Mouse (Mus musculus): ENCODE results near the gene Tmsb15l. TPM values are rescaled to one million over a fixed set of nuclear protein-coding genes. Genes with fewer than 3 reads are reported as not detected.
"Not testable (repeated sequence)": the region's sequence is repeated elsewhere in the genome, so short reads cannot be mapped to it uniquely, and the experiment has no call there.

Gene Tmsb15l
- polyA plus RNA-seq, 1 experiment from 2014 or later: 9.4 TPM

GRCm38 (mm10) chrX:136975397-136975796 lies 1.3 kb downstream of the Tmsb15l start, which contains the start of gene Tmsb15b2:
Tmsb15b2 (minus strand) TSS chrX:136975497.
- not testable (repeated sequence) for H3K4me1 ChIP-seq (replicated peaks); ATAC-seq (ENCODE audit: insufficient number of reproducible peaks, insufficient read depth, low FRiP score, low TSS enrichment, low read depth); H3K27me3 ChIP-seq; H3K9me3 ChIP-seq; H3K36me3 ChIP-seq; H3K27ac ChIP-seq
- Histone ChIP-seq H3K4me2 (peak within 1 kb of the TSS; percentile 55), H3K4me3 (replicated peaks) (peak within 1 kb of the TSS; percentile 44), H3K9ac (replicated peaks) (peak within 1 kb of the TSS; percentile 58)
- 86% methylated on average over 6 of the region's 6 CpGs for WGBS

- Histone ChIP-seq H3K4me2 (no peak overlapping the region), H3K9me3 (no peaks in the 10 kb centered on the region), H3K27ac (no peak overlapping the region), H3K27me3 (no peaks in the 10 kb centered on the region), H3K36me3 (no peaks in the 10 kb centered on the region), H3K9ac (replicated peaks) (no peak overlapping the region), H3K4me3 (replicated peaks) (no peak overlapping the region), H3K4me1 (replicated peaks) (no peaks in the 10 kb centered on the region)
- no peak for ATAC-seq (ENCODE audit: insufficient number of reproducible peaks, insufficient read depth, low FRiP score, low TSS enrichment, low read depth)
- WGBS: 30% methylated on average over 2 of the region's 2 CpGs
Measured at GRCm38 (mm10) chrX:136959688-136960087, 17.0 kb downstream of the Tmsb15l start.

- Histone ChIP-seq H3K4me3 (replicated peaks) (peak overlapping the region; percentile 38; the same call in 1 of the 2 replicates), H3K4me2 (peak overlapping the region; percentile 48)
- WGBS: 54% methylated on average over 5 of the region's 5 CpGs
- ATAC-seq (ENCODE audit: insufficient number of reproducible peaks, insufficient read depth, low FRiP score, low TSS enrichment, low read depth); H3K9me3 ChIP-seq; H3K9ac ChIP-seq (replicated peaks); H3K4me1 ChIP-seq (replicated peaks); H3K27ac ChIP-seq; H3K27me3 ChIP-seq; H3K36me3 ChIP-seq: not testable (repeated sequence)
Measured at GRCm38 (mm10) chrX:136958300-136958699, 18.4 kb downstream of the Tmsb15l start.

- H3K9ac ChIP-seq (replicated peaks): not testable (repeated sequence)
- WGBS: 30% methylated on average over 13 of the region's 13 CpGs
- H3K4me2 ChIP-seq: peak overlapping the region; percentile 48
Measured at GRCm38 (mm10) chrX:136957583-136958279, 18.9 kb downstream of the Tmsb15l start.

GRCm38 (mm10) chrX:136937985-136938384 lies 38.7 kb downstream of the Tmsb15l start:
- Histone ChIP-seq H3K9ac (replicated peaks) (no peak overlapping the region), H3K27ac (no peak overlapping the region), H3K4me1 (replicated peaks) (no peaks in the 10 kb centered on the region), H3K36me3 (no peaks in the 10 kb centered on the region), H3K4me2 (no peak overlapping the region), H3K4me3 (replicated peaks) (no peak overlapping the region), H3K27me3 (no peaks in the 10 kb centered on the region), H3K9me3 (no peaks in the 10 kb centered on the region)
- 29% methylated on average over 3 of the region's 3 CpGs for WGBS
- no peak for ATAC-seq (ENCODE audit: insufficient number of reproducible peaks, insufficient read depth, low FRiP score, low TSS enrichment, low read depth)

More at GRCm38 (mm10) chrX:136957583-136958279, 18.9 kb downstream of the Tmsb15l start:
- not testable (repeated sequence) for H3K4me1 ChIP-seq (replicated peaks); H3K9me3 ChIP-seq; H3K27ac ChIP-seq; H3K27me3 ChIP-seq; H3K36me3 ChIP-seq
- ATAC-seq (ENCODE audit: insufficient number of reproducible peaks, insufficient read depth, low FRiP score, low TSS enrichment, low read depth): peak; percentile 98
- H3K4me3 ChIP-seq (replicated peaks): peak overlapping the region; percentile 38

GRCm38 (mm10) chrX:136927031-136927430 lies 49.6 kb downstream of the Tmsb15l start, which contains the start of gene H2bfm:
H2bfm (plus strand) TSS chrX:136927325.
- no peak for ATAC-seq (ENCODE audit: insufficient number of reproducible peaks, insufficient read depth, low FRiP score, low TSS enrichment, low read depth)
- H3K9me3 ChIP-seq: peaks cover 3% of the 10 kb centered on the region; the same call in 1 of the 2 replicates
- 92% methylated on average over 14 of the region's 14 CpGs for WGBS
- no peaks in the 10 kb centered on the region for H3K36me3 ChIP-seq
- no peak within 1 kb of the TSS for H3K9ac ChIP-seq (replicated peaks)
- no peak within 1 kb of the TSS for H3K27ac ChIP-seq
- H3K27me3 ChIP-seq: no peaks in the 10 kb centered on the region
- H3K4me1 ChIP-seq (replicated peaks): no peaks in the 10 kb centered on the region
- no peak within 1 kb of the TSS for H3K4me3 ChIP-seq (replicated peaks)
- no peak within 1 kb of the TSS for H3K4me2 ChIP-seq

GRCm38 (mm10) chrX:136925863-136926262 lies 50.8 kb downstream of the Tmsb15l start:
- no peaks in the 10 kb centered on the region for H3K27me3 ChIP-seq
- H3K36me3 ChIP-seq: no peaks in the 10 kb centered on the region
- no peak overlapping the region for H3K4me2 ChIP-seq
- H3K4me3 ChIP-seq (replicated peaks): no peak overlapping the region
- H3K4me1 ChIP-seq (replicated peaks): no peaks in the 10 kb centered on the region
- peaks cover 3% of the 10 kb centered on the region; the same call in 1 of the 2 replicates for H3K9me3 ChIP-seq
- H3K9ac ChIP-seq (replicated peaks): no peak overlapping the region
- H3K27ac ChIP-seq: no peak overlapping the region
- no peak for ATAC-seq (ENCODE audit: insufficient number of reproducible peaks, insufficient read depth, low FRiP score, low TSS enrichment, low read depth)

Other genes with a start within 250 kb of the Tmsb15l start
- gene Morf4l2, start 233.2 kb downstream of the Tmsb15l start, polyA plus RNA-seq (2016; fragmentation: Nextera tagmentation; extraction: Ambion mirVana): 576 and 582 TPM in 2 replicates
- 0.18 TPM in 1 of 2 replicates, not detected in the other for gene Glra4, start 196.7 kb downstream of the Tmsb15l start, polyA plus RNA-seq (2016; fragmentation: Nextera tagmentation; extraction: Ambion mirVana)
- 5.4 and 5.5 TPM in 2 replicates for gene Plp1, start 154.2 kb downstream of the Tmsb15l start, polyA plus RNA-seq (2016; fragmentation: Nextera tagmentation; extraction: Ambion mirVana)
- gene Rab9b, start 108.1 kb downstream of the Tmsb15l start, polyA plus RNA-seq (2016; fragmentation: Nextera tagmentation; extraction: Ambion mirVana): 0.35 and 0.39 TPM in 2 replicates
- gene H2bfm, start 49.5 kb downstream of the Tmsb15l start, polyA plus RNA-seq (2016; fragmentation: Nextera tagmentation; extraction: Ambion mirVana): not detected in 2 replicates
- 91.2 and 96.7 TPM in 2 replicates for gene Tmsb15b2, start 1.4 kb downstream of the Tmsb15l start, polyA plus RNA-seq (2016; fragmentation: Nextera tagmentation; extraction: Ambion mirVana)
- gene Tmsb15b1, start within 50 bp of the Tmsb15l start, polyA plus RNA-seq (2016; fragmentation: Nextera tagmentation; extraction: Ambion mirVana): 36.9 and 38.8 TPM in 2 replicates
- 42.2 and 46.5 TPM in 2 replicates for gene Zcchc18, start 16.3 kb upstream of the Tmsb15l start, polyA plus RNA-seq (2016; fragmentation: Nextera tagmentation; extraction: Ambion mirVana)
- gene Slc25a53, start 61.4 kb upstream of the Tmsb15l start, polyA plus RNA-seq (2016; fragmentation: Nextera tagmentation; extraction: Ambion mirVana): 11.2 and 15.4 TPM in 2 replicates
- gene Fam199x, start 72.7 kb upstream of the Tmsb15l start, polyA plus RNA-seq (2016; fragmentation: Nextera tagmentation; extraction: Ambion mirVana): 15.0 and 15.6 TPM in 2 replicates
- gene Esx1, start 145.2 kb upstream of the Tmsb15l start, polyA plus RNA-seq (2016; fragmentation: Nextera tagmentation; extraction: Ambion mirVana): not detected in 2 replicates